Mouse (Mus musculus) ES-E14 (cell line): ENCODE measurements around the gene Ift74. TPM values are rescaled to one million over a fixed set of nuclear protein-coding genes. Genes with fewer than 3 reads are reported as not detected.

ENCODE experiments used
- DNase-seq: peaks from one replicate; pipeline ENCODE4 v3.0.0-alpha.2; 2013; ENCODE audit warnings: low read depth, low spot score
- H3K27ac ChIP-seq: 2 replicates; pipeline ENCODE4 v1.5.1; 2012; ENCODE audit warnings: low read depth, mild to moderate bottlenecking, low read length, moderate library complexity, mixed read lengths; ENCODE audit not compliant: poor library complexity, insufficient read depth, severe bottlenecking
- H3K36me3 ChIP-seq: 2 replicates; pipeline ENCODE4 v1.6.1; 2012; ENCODE audit warnings: mild to moderate bottlenecking, low read length, moderate library complexity, mixed read lengths; ENCODE audit not compliant: control insufficient read depth, poor library complexity, insufficient read depth, severe bottlenecking
- H3K4me1 ChIP-seq, 2 experiments: fragments of 150-350 bp in 1 of 2; sonication (generic) in 1 of 2; 2 replicates each; pipeline ENCODE4 v1.6.1; 2012; ENCODE audit warnings: low read length in 2 of 2, mild to moderate bottlenecking in 1 of 2, mixed read lengths in 1 of 2; ENCODE audit not compliant: control insufficient read depth in 2 of 2, insufficient read depth in 2 of 2, poor library complexity in 1 of 2
- H3K4me3 ChIP-seq, 2 experiments: fragments of 150-350 bp in 1 of 2; sonication (generic) in 1 of 2; 2 replicates each; pipeline ENCODE4 v1.5.1; 2012; ENCODE audit warnings: low read length in 2 of 2, low read depth in 1 of 2, mild to moderate bottlenecking in 1 of 2, mixed read lengths in 1 of 2; ENCODE audit not compliant: insufficient read depth in 1 of 2, poor library complexity in 1 of 2, severe bottlenecking in 1 of 2
- H3K9ac ChIP-seq: 2 replicates; pipeline ENCODE4 v1.6.1; 2012; ENCODE audit warnings: low read depth, mild to moderate bottlenecking, low read length, mixed read lengths; ENCODE audit not compliant: poor library complexity, insufficient read depth, severe bottlenecking
- H3K9me3 ChIP-seq: fragments of 150-350 bp; sonication (generic); 2 replicates; pipeline ENCODE4 v1.6.1; 2012; ENCODE audit warnings: low read depth, mild to moderate bottlenecking, low read length; ENCODE audit not compliant: control insufficient read depth, insufficient read depth
- CHD2 ChIP-seq: IDR thresholded peaks from 2 replicates; pipeline ENCODE4 v1.6.1; 2014; ENCODE audit warnings: mild to moderate bottlenecking, low read depth, low read length, inconsistent platforms
- HCFC1 ChIP-seq: IDR thresholded peaks from 2 replicates; pipeline ENCODE4 v1.6.1; 2012; ENCODE audit warnings: low read length, inconsistent platforms, borderline replicate concordance; ENCODE audit not compliant: insufficient read depth
- MAFK ChIP-seq: IDR thresholded peaks from 2 replicates; pipeline ENCODE4 v1.6.1; 2014; ENCODE audit warnings: mild to moderate bottlenecking, low read depth, low read length, inconsistent platforms; ENCODE audit not compliant: insufficient read depth
- ZC3H11A ChIP-seq: IDR thresholded peaks from 2 replicates; pipeline ENCODE4 v1.6.1; 2012; ENCODE audit warnings: low read depth, mild to moderate bottlenecking, inconsistent platforms, low read length, borderline replicate concordance
- ZNF384 ChIP-seq: IDR thresholded peaks from 2 replicates; pipeline ENCODE4 v1.6.1; 2012; ENCODE audit warnings: low read depth, low read length, inconsistent platforms
- in situ Hi-C, 2 experiments: fragments of 600-800 bp; cut with MboI; formaldehyde crosslinking; loops; one replicate each; pipeline ENCODE4 v1.15.1; 2025; ENCODE audit warnings: low sequenced_read_pairs in 2 of 2, inconsistent platforms in 1 of 2; ENCODE audit not compliant: unreplicated experiment in 2 of 2
- total RNA-seq: library from RNA; depleted of rRNA; stranded (reverse); fragments of 300-350 nt; gene quantifications from 2 replicates; pipeline ENCODE4 v1.2.3, GENCODE M21; 2012

Ift74 gene
- total RNA-seq, 1 experiment = 14.8 TPM

GRCm38 (mm10) chr4:94605591-94605990 lies 8.7 kb upstream of the Ift74 start:
- H3K36me3 ChIP-seq = no peaks in the 10 kb centered on the region; the same call in 1 of the 2 replicates
- in situ Hi-C loops = no loop called here
- H3K9ac ChIP-seq = no peak overlapping the region
- H3K9me3 ChIP-seq = no peaks in the 10 kb centered on the region
- H3K4me1 ChIP-seq = no peaks in the 10 kb centered on the region
- no peak overlapping the region for H3K27ac ChIP-seq
- no peak overlapping the region for H3K4me3 ChIP-seq
- TF ChIP-seq HCFC1 = no peak
- no peak for TF ChIP-seq MAFK
- TF ChIP-seq ZC3H11A = no peak
- no peak for TF ChIP-seq ZNF384
- no peak for TF ChIP-seq CHD2
- no peak for DNase-seq

DNA sequence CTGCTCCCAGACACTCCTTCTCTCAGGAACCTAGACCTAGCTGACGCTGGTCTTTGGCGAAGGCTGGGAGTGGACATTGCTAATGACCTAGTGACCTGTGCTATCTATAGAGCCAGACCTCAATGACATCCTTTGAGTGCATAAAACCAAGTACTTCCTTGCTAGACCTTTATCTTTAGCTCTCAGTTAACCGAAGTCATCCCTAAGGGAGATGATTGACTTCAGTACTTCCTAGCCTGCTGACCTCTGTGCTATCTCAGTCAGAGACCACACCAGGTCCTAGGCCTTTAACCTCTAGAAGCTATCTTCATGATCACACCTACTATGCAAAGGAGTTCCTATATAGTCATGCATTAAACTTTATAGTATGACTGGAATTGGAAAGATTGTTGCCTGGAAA lies 4.0 kb upstream of the Ift74 start:
- Histone ChIP-seq H3K36me3 (no peaks in the 10 kb centered on the region), H3K4me3 (no peak overlapping the region), H3K9ac (no peak overlapping the region), H3K9me3 (no peaks in the 10 kb centered on the region), H3K27ac (no peak overlapping the region), H3K4me1 (no peaks in the 10 kb centered on the region)
- in situ Hi-C loops = no loop called here
- TF ChIP-seq CHD2 (no peak), HCFC1 (no peak), ZNF384 (no peak), MAFK (no peak), ZC3H11A (no peak)
- no peak for DNase-seq

DNA sequence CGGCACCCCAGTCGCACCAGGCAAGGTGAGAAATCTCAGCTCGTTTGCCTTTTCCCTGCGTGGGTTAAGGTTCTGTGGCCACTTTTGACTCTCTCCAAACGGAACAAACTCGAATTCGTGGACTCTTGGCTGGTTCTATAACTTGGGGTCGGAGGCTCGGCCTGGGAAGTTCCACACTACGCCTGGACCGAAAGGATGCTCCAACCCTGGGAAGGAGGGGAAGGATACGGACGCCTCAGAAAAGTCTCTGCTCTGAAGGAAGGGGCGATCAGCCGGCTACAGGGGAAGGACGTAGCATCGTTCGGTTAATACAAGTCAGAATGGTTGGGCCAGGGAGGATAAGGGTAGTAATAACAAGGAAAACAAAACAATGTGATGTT lies 326 bp downstream of the Ift74 start:
- Histone ChIP-seq H3K36me3 (no peaks in the 10 kb centered on the region), H3K9me3 (no peaks in the 10 kb centered on the region), H3K4me1 (no peaks in the 10 kb centered on the region), H3K9ac (peak overlapping the region; percentile 89), H3K27ac (peak overlapping the region; percentile 68; the same call in 1 of the 2 replicates), H3K4me3 (peak overlapping the region; percentile 78 to 86)
- in situ Hi-C loops = no loop called here
- TF ChIP-seq ZC3H11A = no peak
- TF ChIP-seq HCFC1 = no peak
- no peak for TF ChIP-seq ZNF384
- TF ChIP-seq MAFK = no peak
- peak; percentile 19 for DNase-seq

- TF ChIP-seq ZC3H11A = no peak
- TF ChIP-seq ZNF384 = no peak
- no peak for TF ChIP-seq HCFC1
- no peak for TF ChIP-seq CHD2
- no peak for TF ChIP-seq MAFK
- Histone ChIP-seq H3K4me3 (no peak overlapping the region), H3K9ac (no peak overlapping the region), H3K4me1 (no peaks in the 10 kb centered on the region), H3K36me3 (no peaks in the 10 kb centered on the region), H3K27ac (no peak overlapping the region), H3K9me3 (no peaks in the 10 kb centered on the region)
- in situ Hi-C loops = no loop called here
- no peak for DNase-seq
These were observed 5.8 kb downstream of the Ift74 start for GRCm38 (mm10) chr4:94620077-94620476.

DNA sequence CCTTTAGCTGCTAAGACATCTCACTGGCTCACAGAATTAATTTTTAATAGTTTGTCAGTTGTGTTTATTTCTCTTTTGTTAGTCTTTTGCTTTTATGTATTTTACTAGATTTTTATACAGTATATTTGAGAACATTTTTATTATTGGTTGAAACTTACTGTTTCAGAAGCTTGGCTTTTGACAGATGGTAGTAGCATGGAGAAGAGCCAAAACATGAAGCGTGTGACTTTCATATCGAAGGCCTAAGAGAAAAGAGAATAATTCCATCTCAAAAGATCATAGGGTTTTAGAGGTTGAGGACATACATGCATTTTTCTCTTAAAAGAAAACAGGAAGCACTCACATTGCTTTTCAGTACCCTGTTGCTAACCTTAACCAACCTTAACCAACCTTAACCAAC lies 28.9 kb downstream of the Ift74 start:
- H3K9me3 ChIP-seq = no peaks in the 10 kb centered on the region
- H3K4me3 ChIP-seq = no peak overlapping the region
- TF ChIP-seq HCFC1 = no peak
- no peak for TF ChIP-seq ZC3H11A
- no peak for TF ChIP-seq MAFK
- no peak for TF ChIP-seq ZNF384
- TF ChIP-seq CHD2 = no peak
- H3K4me1 ChIP-seq = no peaks in the 10 kb centered on the region
- no peak overlapping the region for H3K27ac ChIP-seq
- H3K36me3 ChIP-seq = no peaks in the 10 kb centered on the region
- H3K9ac ChIP-seq = no peak overlapping the region
- DNase-seq = no peak
- in situ Hi-C loops = no loop called here
